ENCODE assay signal across 17 mouse cellular contexts in genomic region chr2:117021787-117022186, GRCm38 (mm10).
DNase-seq lines count a peak whose midpoint lies in the region; ATAC-seq and TF ChIP-seq lines count a peak whose summit lies in the region.
"Had no signal": no experiment of that assay in that cellular context is flagged by ENCODE, and none has a peak within 500 bp of the region (broad histone marks: within the 10 kb centered on the region; RNA-seq: fewer than 3 reads in every experiment).

No protein-coding gene starts in this region.

- H3K27ac ChIP-seq in neural tube, embryonic 11.5 days (ENCODE audit: low read depth, low read length): no peak overlapping the region
- H3K27ac ChIP-seq in intestine, embryonic 16.5 days (ENCODE audit: low read length): no peak overlapping the region
- H3K27ac ChIP-seq: liver, embryonic 14.5 days; stomach, postnatal 0 days had no signal

- DNase-seq in adrenal gland, adult 2 months: peak; percentile 56
- no peak for DNase-seq in adrenal gland, adult 18-20 months (ENCODE audit: low spot score in 2 of 2)
- DNase-seq in heart, adult 18-20 months: peak; percentile 7 to 8
- no peak for DNase-seq in heart, postnatal 25 days (ENCODE audit: low spot score)
- peak; percentile 21 for DNase-seq in neural tube, embryonic 11.5 days (ENCODE audit: low spot score)
- no peak for DNase-seq in neural tube, embryonic 10.5 days (ENCODE audit: extremely low spot score, low spot score)
- DNase-seq: cerebellum, postnatal 10 days; gastrocnemius, postnatal 25 days; kidney, adult 8-10 months; lung, postnatal 14 days; thymus, postnatal 4 days had no signal

- no peaks in the 10 kb centered on the region; the same call in 1 of the 2 replicates for H3K4me1 ChIP-seq in neural tube, embryonic 11.5 days (ENCODE audit: control insufficient read depth, insufficient read depth, low read length)
- peaks cover 14% of the 10 kb centered on the region for H3K4me1 ChIP-seq in intestine, embryonic 16.5 days (ENCODE audit: control insufficient read depth, insufficient read depth, low read length)

- H3K36me3 ChIP-seq in neural tube, embryonic 11.5 days (ENCODE audit: control insufficient read depth, insufficient read depth, low read length): no peaks in the 10 kb centered on the region
- H3K36me3 ChIP-seq in myocyte (ENCODE audit: control insufficient read depth, insufficient read depth): no peaks in the 10 kb centered on the region
- no peaks in the 10 kb centered on the region for H3K36me3 ChIP-seq in intestine, embryonic 16.5 days (ENCODE audit: control insufficient read depth, insufficient read depth, low read length)

- H3K27me3 ChIP-seq in neural tube, embryonic 11.5 days (ENCODE audit: control insufficient read depth, insufficient read depth, low read length): no peaks in the 10 kb centered on the region
- H3K27me3 ChIP-seq in myocyte (ENCODE audit: control insufficient read depth, insufficient read depth, insufficient read length): no peaks in the 10 kb centered on the region
- H3K27me3 ChIP-seq in intestine, embryonic 16.5 days (replicated peaks; ENCODE audit: control insufficient read depth, insufficient read depth, low read length): no peaks in the 10 kb centered on the region

- no peak overlapping the region for H3K9ac ChIP-seq in neural tube, embryonic 11.5 days (ENCODE audit: low read length)
- no peak overlapping the region for H3K9ac ChIP-seq in intestine, embryonic 16.5 days (ENCODE audit: low read depth, low read length)
- H3K9ac ChIP-seq: liver, embryonic 14.5 days had no signal

- intact Hi-C loops in heart, postnatal 25 days (cut with DNase I): no loop called here

- no peak for TF ChIP-seq POLR2A in myocyte (IDR thresholded peaks at IDR 0.05; ENCODE audit: insufficient read length, low read depth)

- no peaks in the 10 kb centered on the region for H3K9me3 ChIP-seq in neural tube, embryonic 11.5 days (ENCODE audit: control insufficient read depth, low read length)
- no peaks in the 10 kb centered on the region for H3K9me3 ChIP-seq in intestine, embryonic 16.5 days (ENCODE audit: control insufficient read depth, low read length)

- H3K4me3 ChIP-seq in neural tube, embryonic 11.5 days (ENCODE audit: low read depth, low read length): no peak overlapping the region
- no peak overlapping the region for H3K4me3 ChIP-seq in myocyte
- no peak overlapping the region for H3K4me3 ChIP-seq in intestine, embryonic 16.5 days (ENCODE audit: low read length)

- WGBS in neural tube, embryonic 11.5 days: 60% methylated on average over 6 of the region's 6 CpGs
- WGBS in intestine, embryonic 16.5 days: 60% methylated on average over 5 of the region's 6 CpGs

- no peak overlapping the region for H3K4me2 ChIP-seq in neural tube, embryonic 11.5 days (ENCODE audit: low read depth)
- H3K4me2 ChIP-seq in myocyte (ENCODE audit: low read depth): peak overlapping the region; percentile 28
- H3K4me2 ChIP-seq in intestine, embryonic 16.5 days (ENCODE audit: low read depth, low read length): no peak overlapping the region
- H3K4me2 ChIP-seq: midbrain, embryonic 11.5 days had no signal

- no peaks in the 10 kb centered on the region for H3K79me2 ChIP-seq in myocyte (ENCODE audit: control insufficient read depth, insufficient read depth)

- no peak for ATAC-seq in neural tube, embryonic 11.5 days (ENCODE audit: insufficient read depth, low FRiP score, low TSS enrichment)
- no peak for ATAC-seq in intestine, embryonic 16.5 days
- ATAC-seq: hindbrain, embryonic 16.5 days had no signal

- no peak overlapping the region for H3ac ChIP-seq in myocyte (ENCODE audit: control insufficient read depth, insufficient read length)

TF ChIP-seq in myocyte, 11 proteins besides CTCF, POLR2A, EP300 and RAD21:
- no peak for TF ChIP-seq CEBPB (IDR thresholded peaks at IDR 0.05; ENCODE audit: insufficient read depth, poor library complexity, severe bottlenecking)
- no peak for TF ChIP-seq MAX (IDR thresholded peaks at IDR 0.05; ENCODE audit: low read depth)
- no peak for TF ChIP-seq TCF12 (IDR thresholded peaks at IDR 0.05; ENCODE audit: insufficient read depth, poor library complexity, severe bottlenecking)
- no peak for TF ChIP-seq SRF (IDR thresholded peaks at IDR 0.05; ENCODE audit: control insufficient read depth, insufficient read length, low read depth)
- no peak for TF ChIP-seq MYOG (IDR thresholded peaks at IDR 0.05; ENCODE audit: control insufficient read depth in 1 of 3, insufficient read depth in 1 of 3, insufficient read length in 2 of 3, low read depth in 2 of 3)
- no peak for TF ChIP-seq E2F4 (IDR thresholded peaks at IDR 0.05; ENCODE audit: insufficient read depth)
- no peak for TF ChIP-seq POLR2AphosphoS2 (IDR thresholded peaks at IDR 0.05; ENCODE audit: insufficient read length, low read depth)
- TF ChIP-seq MYOD1 (IDR thresholded peaks at IDR 0.05; ENCODE audit: control insufficient read depth in 1 of 3, insufficient read length in 2 of 3, low read depth in 2 of 3): no peak
- TF ChIP-seq TCF3 (IDR thresholded peaks at IDR 0.05; ENCODE audit: insufficient read length, low read depth): no peak
- no peak for TF ChIP-seq USF1 (IDR thresholded peaks at IDR 0.05; ENCODE audit: low read depth)
- TF ChIP-seq REST (IDR thresholded peaks at IDR 0.05; ENCODE audit: insufficient read depth, insufficient read length): no peak

Comparison
In these comparisons a context has a peak if more than half of its experiments do, and no peak if none do; other contexts are left out.
1. DNase-seq: peak in adrenal gland, adult 2 months (single experiment), heart, adult 18-20 months (2 of 2) and neural tube, embryonic 11.5 days (single experiment); none in adrenal gland, adult 18-20 months (0 of 2), heart, postnatal 25 days (single experiment) and neural tube, embryonic 10.5 days (single experiment).